Mouse (Mus musculus) embryonic facial prominence, embryonic 13.5 days (tissue): ENCODE data around the gene Fbxo3. TPM values are rescaled to one million over a fixed set of nuclear protein-coding genes. Genes with fewer than 3 reads are reported as not detected.
"Not testable (repeated sequence)": the region's sequence is repeated elsewhere in the genome, so short reads cannot be mapped to it uniquely, and the experiment has no call there.

ENCODE experiments used
- ATAC-seq: fragments of 200-750 bp; cut with Nextera tagmentation; 2 replicates; pipeline ENCODE4 v1.8.0; 2017; ENCODE audit warnings: low read depth; ENCODE audit not compliant: insufficient number of reproducible peaks, insufficient read depth, low FRiP score, low TSS enrichment
- H3K27ac ChIP-seq: fragments of 300-500 bp; sonication (generic); 2 replicates; pipeline ENCODE4 v1.5.1; 2015; ENCODE audit warnings: moderate library complexity, mild to moderate bottlenecking, inconsistent platforms
- H3K27me3 ChIP-seq: fragments of 300-500 bp; sonication (generic); 2 replicates; pipeline ENCODE4 v1.6.1; 2015; ENCODE audit warnings: mild to moderate bottlenecking, inconsistent platforms
- H3K36me3 ChIP-seq: fragments of 300-500 bp; sonication (generic); 2 replicates; pipeline ENCODE4 v1.6.1; 2015; ENCODE audit warnings: mild to moderate bottlenecking, inconsistent platforms
- H3K4me1 ChIP-seq: fragments of 300-500 bp; sonication (generic); 2 replicates; pipeline ENCODE4 v1.6.1; 2015; ENCODE audit warnings: inconsistent platforms
- H3K4me2 ChIP-seq: fragments of 300-500 bp; sonication (generic); 2 replicates; pipeline ENCODE4 v1.6.1; 2015; ENCODE audit warnings: moderate library complexity, mild to moderate bottlenecking, inconsistent platforms
- H3K4me3 ChIP-seq: fragments of 300-500 bp; sonication (generic); 2 replicates; pipeline ENCODE4 v1.5.1; 2015; ENCODE audit warnings: mild to moderate bottlenecking, inconsistent platforms
- H3K9ac ChIP-seq: fragments of 300-500 bp; sonication (generic); 2 replicates; pipeline ENCODE4 v1.6.1; 2015; ENCODE audit warnings: mild to moderate bottlenecking, inconsistent platforms
- H3K9me3 ChIP-seq: fragments of 300-500 bp; sonication (generic); 2 replicates; pipeline ENCODE4 v1.6.1; 2016; ENCODE audit warnings: inconsistent platforms
- WGBS: fragments of 180-500 bp; shearing (Covaris S2); methylation state at CpG from one replicate; pipeline ENCODE4 v1.1.7; 2015; ENCODE audit warnings: mixed read lengths; 5-methylcytosine and 5-hydroxymethylcytosine counted together
- polyA plus RNA-seq: library from polyadenylated mRNA; unstranded; fragments of >200 nt; fragmentation: Nextera tagmentation; extraction: Ambion mirVana; gene quantifications from 2 replicates; pipeline ENCODE4 v1.2.1, GENCODE M21; 2015

Fbxo3 gene
- polyA plus RNA-seq, 1 experiment from 2014 or later, result 54.3 TPM

- no peak overlapping the region for H3K9ac ChIP-seq
- no peaks in the 10 kb centered on the region for H3K36me3 ChIP-seq
- H3K4me3 ChIP-seq, result no peak overlapping the region
- ATAC-seq, result no peak
- H3K27ac ChIP-seq, result no peak overlapping the region
- H3K4me1 ChIP-seq, result peaks cover 20% of the 10 kb centered on the region
- H3K4me2 ChIP-seq, result no peak overlapping the region
- no peaks in the 10 kb centered on the region for H3K27me3 ChIP-seq
- no peaks in the 10 kb centered on the region for H3K9me3 ChIP-seq
- 86% methylated on average over 2 of the region's 2 CpGs for WGBS
Measured at GRCm38 (mm10) chr2:104099231-104099585, 71.7 kb downstream of the Fbxo3 start.

GRCm38 (mm10) chr2:104099946-104100345 is 72.4 kb downstream of the Fbxo3 start:
- no peak overlapping the region for H3K4me3 ChIP-seq
- ATAC-seq, result no peak
- H3K36me3 ChIP-seq, result no peaks in the 10 kb centered on the region
- H3K4me2 ChIP-seq, result no peak overlapping the region
- no peaks in the 10 kb centered on the region for H3K27me3 ChIP-seq
- 42% methylated on average over 1 of the region's 1 CpGs for WGBS
- H3K4me1 ChIP-seq, result peaks cover 20% of the 10 kb centered on the region
- H3K27ac ChIP-seq, result no peak overlapping the region
- H3K9ac ChIP-seq, result no peak overlapping the region
- H3K9me3 ChIP-seq, result no peaks in the 10 kb centered on the region

DNA sequence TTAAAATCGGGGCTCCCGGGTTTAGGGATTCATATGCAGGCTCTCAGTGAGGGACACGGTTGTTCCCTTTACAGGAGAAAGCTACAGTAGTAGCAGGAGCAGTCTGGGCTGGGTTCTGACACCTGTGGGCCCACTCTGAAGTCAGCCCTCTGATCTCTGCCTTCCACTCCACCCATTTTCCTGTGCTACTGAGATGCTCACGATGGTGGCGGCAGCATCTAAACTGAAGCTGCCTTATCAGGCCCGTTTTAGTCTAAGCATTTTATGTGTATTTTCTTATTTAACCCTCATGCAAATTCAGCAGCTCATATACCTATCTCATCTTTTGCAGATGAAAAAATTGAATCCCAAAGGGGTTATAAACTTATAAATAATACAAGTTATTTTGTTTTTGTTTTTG is 77.3 kb downstream of the Fbxo3 start:
- Histone ChIP-seq H3K4me2 (no peak overlapping the region), H3K27me3 (no peaks in the 10 kb centered on the region), H3K4me1 (peaks cover 10% of the 10 kb centered on the region), H3K9ac (no peak overlapping the region), H3K4me3 (no peak overlapping the region), H3K36me3 (no peaks in the 10 kb centered on the region), H3K27ac (no peak overlapping the region), H3K9me3 (no peaks in the 10 kb centered on the region)
- 83% methylated on average over 6 of the region's 6 CpGs for WGBS
- no peak for ATAC-seq

DNA sequence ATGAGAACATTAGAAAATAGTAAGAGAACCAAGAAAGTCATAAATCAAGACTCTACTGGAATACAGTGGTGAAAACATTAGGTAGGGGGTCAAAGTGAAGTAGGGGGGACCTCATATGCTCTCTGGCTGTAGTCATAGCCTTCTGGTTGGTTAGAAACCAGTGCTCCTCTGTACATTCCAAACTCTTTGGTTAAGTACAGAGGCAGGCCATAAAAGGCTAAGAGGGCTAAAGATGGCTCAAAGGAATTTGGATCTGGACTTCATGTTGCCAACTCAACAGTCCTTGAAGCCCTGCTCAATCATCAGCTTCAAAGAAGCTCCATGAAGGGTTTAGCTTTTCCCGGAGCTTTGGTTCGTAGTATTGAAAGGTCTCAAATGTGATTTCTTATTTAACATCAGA is 81.5 kb downstream of the Fbxo3 start:
- not testable (repeated sequence) for H3K36me3 ChIP-seq

DNA sequence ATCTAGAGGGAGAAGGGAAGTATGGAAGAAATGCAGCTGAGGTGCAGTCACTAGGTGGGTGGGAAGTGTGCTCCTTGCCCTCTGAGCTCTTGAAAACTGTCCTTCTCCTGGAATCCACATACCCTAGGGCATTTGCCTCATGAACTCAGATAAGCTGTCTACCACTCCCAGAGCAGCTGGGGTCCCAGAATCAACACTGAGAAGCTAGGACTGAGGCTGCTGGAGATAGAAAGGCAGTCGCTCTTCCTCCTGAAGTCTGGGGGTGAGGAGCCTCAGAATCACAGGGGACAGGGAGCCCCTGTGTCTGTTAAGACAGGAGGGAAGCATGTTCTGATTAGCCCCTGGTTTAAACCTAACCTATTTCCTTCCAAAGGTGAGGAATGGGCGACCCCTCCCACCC is 82.0 kb downstream of the Fbxo3 start:
- Histone ChIP-seq H3K9me3 (no peaks in the 10 kb centered on the region), H3K4me3 (no peak overlapping the region), H3K4me2 (no peak overlapping the region), H3K27me3 (no peaks in the 10 kb centered on the region), H3K27ac (no peak overlapping the region), H3K4me1 (no peaks in the 10 kb centered on the region), H3K36me3 (no peaks in the 10 kb centered on the region), H3K9ac (no peak overlapping the region)
- no peak for ATAC-seq
- WGBS, result 70% methylated on average over 2 of the region's 2 CpGs

More for the DNA sequence above, 81.5 kb downstream of the Fbxo3 start:
- not testable (repeated sequence) for H3K27me3 ChIP-seq, ATAC-seq, H3K9me3 ChIP-seq, H3K4me3 ChIP-seq, H3K9ac ChIP-seq, H3K4me1 ChIP-seq, H3K27ac ChIP-seq, H3K4me2 ChIP-seq
- WGBS, result 88% methylated on average over 2 of the region's 2 CpGs

GRCm38 (mm10) chr2:104110031-104110430 is 82.5 kb downstream of the Fbxo3 start:
- no peak overlapping the region for H3K4me2 ChIP-seq
- no peak for ATAC-seq
- H3K9me3 ChIP-seq, result no peaks in the 10 kb centered on the region
- no peak overlapping the region for H3K4me3 ChIP-seq
- WGBS, result 76% methylated on average over 4 of the region's 4 CpGs
- H3K9ac ChIP-seq, result no peak overlapping the region
- no peaks in the 10 kb centered on the region for H3K4me1 ChIP-seq
- H3K27ac ChIP-seq, result no peak overlapping the region
- no peaks in the 10 kb centered on the region for H3K36me3 ChIP-seq
- no peaks in the 10 kb centered on the region for H3K27me3 ChIP-seq

GRCm38 (mm10) chr2:104111170-104111797 is 83.8 kb downstream of the Fbxo3 start:
- no CpG with 5 or more reads among the region's 1 CpGs for WGBS
- ATAC-seq, H3K9ac ChIP-seq, H3K4me1 ChIP-seq, H3K27me3 ChIP-seq, H3K27ac ChIP-seq, H3K4me3 ChIP-seq, H3K36me3 ChIP-seq, H3K4me2 ChIP-seq, H3K9me3 ChIP-seq: not testable (repeated sequence)

Other genes starting within 250 kb of the Fbxo3 start
- gene Caprin1, start 230.1 kb upstream of the Fbxo3 start, polyA plus RNA-seq, result 332 TPM in 2 replicates
- 13.0 and 14.0 TPM in 2 replicates for gene Lmo2, start 69.7 kb upstream of the Fbxo3 start, polyA plus RNA-seq
- 2.9 and 3.1 TPM in 2 replicates for gene 4931422A03Rik, start 640 bp downstream of the Fbxo3 start, polyA plus RNA-seq
- gene Gm10912, start 38.1 kb downstream of the Fbxo3 start, polyA plus RNA-seq, result 0.13 TPM in 1 of 2 replicates, not detected in the other
- not detected in 2 replicates for gene Gm10799, start 40.8 kb downstream of the Fbxo3 start, polyA plus RNA-seq
- 5.0 and 8.1 TPM in 2 replicates for gene Cd59b, start 42.1 kb downstream of the Fbxo3 start, polyA plus RNA-seq
- gene Cd59a, start 68.1 kb downstream of the Fbxo3 start, polyA plus RNA-seq, result 24.1 and 26.1 TPM in 2 replicates
- not detected in 2 replicates for gene A930018P22Rik, start 95.0 kb downstream of the Fbxo3 start, polyA plus RNA-seq